Mouse (Mus musculus) lung, embryonic 15.5 days (tissue): ENCODE results near the gene 6030458C11Rik. TPM values are rescaled to one million over a fixed set of nuclear protein-coding genes. Genes with fewer than 3 reads are reported as not detected.
A peak's percentile ranks its signal among the peaks of the same experiment; 100 is the strongest.

ENCODE experiments used
- ATAC-seq: fragments of 200-750 bp; cut with Nextera tagmentation; 2 replicates; pipeline ENCODE4 v1.8.0; 2017; ENCODE audit warnings: moderate number of reproducible peaks, borderline replicate concordance; ENCODE audit not compliant: low FRiP score, low TSS enrichment; ENCODE audit errors: extremely low read depth
- H3K27ac ChIP-seq: fragments of 300-500 bp; sonication (generic); 2 replicates; pipeline ENCODE4 v1.5.1; 2015; ENCODE audit warnings: moderate library complexity, mild to moderate bottlenecking, inconsistent platforms
- H3K27me3 ChIP-seq: fragments of 300-500 bp; sonication (generic); 2 replicates; pipeline ENCODE4 v1.6.1; 2015; ENCODE audit warnings: inconsistent platforms
- H3K36me3 ChIP-seq: fragments of 300-500 bp; sonication (generic); 2 replicates; pipeline ENCODE4 v1.6.1; 2015; ENCODE audit warnings: inconsistent platforms
- H3K4me1 ChIP-seq: fragments of 300-500 bp; sonication (generic); 2 replicates; pipeline ENCODE4 v1.6.1; 2015; ENCODE audit warnings: inconsistent platforms
- H3K4me2 ChIP-seq: fragments of 300-500 bp; sonication (generic); 2 replicates; pipeline ENCODE4 v1.6.1; 2015; ENCODE audit warnings: inconsistent platforms, mild to moderate bottlenecking, moderate library complexity
- H3K4me3 ChIP-seq: fragments of 300-500 bp; sonication (generic); 2 replicates; pipeline ENCODE4 v1.5.1; 2015; ENCODE audit warnings: mild to moderate bottlenecking, inconsistent platforms
- H3K9ac ChIP-seq: fragments of 300-500 bp; sonication (generic); 2 replicates; pipeline ENCODE4 v1.6.1; 2015; ENCODE audit warnings: inconsistent platforms
- H3K9me3 ChIP-seq: fragments of 300-500 bp; sonication (generic); 2 replicates; pipeline ENCODE4 v1.6.1; 2016; ENCODE audit warnings: inconsistent platforms
- WGBS: fragments of 180-500 bp; shearing (Covaris S2); methylation state at CpG from one replicate; pipeline ENCODE4 v1.1.7; 2015; 5-methylcytosine and 5-hydroxymethylcytosine counted together
- polyA plus RNA-seq: library from polyadenylated mRNA; unstranded; fragments of >200 nt; fragmentation: Nextera tagmentation; extraction: Ambion mirVana; gene quantifications from 2 replicates; pipeline ENCODE4 v1.2.1, GENCODE M21; 2015

The 6030458C11Rik gene
- polyA plus RNA-seq, 1 experiment from 2014 or later: 34.8 TPM

DNA sequence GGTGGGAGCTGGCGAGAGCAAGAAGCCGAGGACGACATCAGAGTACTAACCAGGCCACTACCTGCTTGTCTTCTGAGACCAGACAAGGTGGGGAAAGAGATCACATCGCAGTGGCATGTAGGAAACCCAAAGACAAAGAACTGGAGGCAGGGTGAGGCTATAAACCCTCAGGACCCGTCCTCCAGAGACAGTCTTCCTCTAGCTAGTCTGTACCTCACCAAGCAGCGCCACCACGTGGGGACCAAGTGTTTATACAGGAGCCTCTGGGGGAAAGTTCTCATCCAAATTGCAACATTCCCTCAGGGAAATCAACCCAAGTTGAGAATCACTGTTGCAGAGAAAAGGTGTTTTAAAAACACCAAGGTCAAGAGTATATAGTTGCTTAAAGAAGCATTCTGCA, 18.4 kb upstream of the 6030458C11Rik start:
- no peak for ATAC-seq
- Histone ChIP-seq H3K4me3 (no peak overlapping the region), H3K27me3 (no peaks in the 10 kb centered on the region), H3K4me2 (no peak overlapping the region), H3K27ac (no peak overlapping the region), H3K9me3 (no peaks in the 10 kb centered on the region), H3K36me3 (peaks cover 69% of the 10 kb centered on the region), H3K9ac (no peak overlapping the region), H3K4me1 (no peaks in the 10 kb centered on the region)
- 81% methylated on average over 7 of the region's 7 CpGs for WGBS

GRCm38 (mm10) chr15:12840737-12841136, 16.3 kb upstream of the 6030458C11Rik start:
- Histone ChIP-seq H3K4me1 (no peaks in the 10 kb centered on the region), H3K9ac (no peak overlapping the region), H3K4me3 (no peak overlapping the region), H3K27me3 (no peaks in the 10 kb centered on the region), H3K36me3 (peaks cover 69% of the 10 kb centered on the region), H3K4me2 (no peak overlapping the region), H3K9me3 (no peaks in the 10 kb centered on the region), H3K27ac (no peak overlapping the region)
- 94% methylated on average over 11 of the region's 11 CpGs for WGBS
- ATAC-seq: no peak

GRCm38 (mm10) chr15:12834231-12834630, 9.8 kb upstream of the 6030458C11Rik start:
- Histone ChIP-seq H3K27me3 (no peaks in the 10 kb centered on the region), H3K36me3 (peaks cover 48% of the 10 kb centered on the region), H3K9me3 (no peaks in the 10 kb centered on the region), H3K27ac (no peak overlapping the region), H3K9ac (no peak overlapping the region), H3K4me2 (no peak overlapping the region), H3K4me1 (no peaks in the 10 kb centered on the region), H3K4me3 (no peak overlapping the region)
- ATAC-seq: no peak
- 93% methylated on average over 24 of the region's 24 CpGs for WGBS

- Histone ChIP-seq H3K27me3 (no peaks in the 10 kb centered on the region), H3K4me2 (no peak overlapping the region), H3K4me1 (no peaks in the 10 kb centered on the region), H3K9ac (no peak overlapping the region), H3K36me3 (peaks cover 51% of the 10 kb centered on the region), H3K9me3 (no peaks in the 10 kb centered on the region), H3K27ac (no peak overlapping the region), H3K4me3 (no peak overlapping the region)
- ATAC-seq: no peak
- WGBS: 97% methylated on average over 31 of the region's 31 CpGs
These were observed 8.9 kb upstream of the 6030458C11Rik start for GRCm38 (mm10) chr15:12833385-12833784.

- Histone ChIP-seq H3K36me3 (peaks cover 55% of the 10 kb centered on the region), H3K27ac (no peak overlapping the region)
- 95% methylated on average over 4 of the region's 4 CpGs for WGBS
These were observed 8.2 kb upstream of the 6030458C11Rik start for GRCm38 (mm10) chr15:12832599-12832998.

GRCm38 (mm10) chr15:12829878-12830277, 5.4 kb upstream of the 6030458C11Rik start:
- Histone ChIP-seq H3K27ac (no peak overlapping the region), H3K4me2 (no peak overlapping the region), H3K4me3 (no peak overlapping the region), H3K36me3 (peaks cover 44% of the 10 kb centered on the region), H3K27me3 (no peaks in the 10 kb centered on the region), H3K4me1 (peaks cover 11% of the 10 kb centered on the region), H3K9me3 (no peaks in the 10 kb centered on the region), H3K9ac (no peak overlapping the region)
- WGBS: 81% methylated on average over 3 of the region's 3 CpGs
- ATAC-seq: no peak

More at GRCm38 (mm10) chr15:12832599-12832998, 8.2 kb upstream of the 6030458C11Rik start:
- Histone ChIP-seq H3K9me3 (no peaks in the 10 kb centered on the region), H3K9ac (no peak overlapping the region), H3K4me3 (no peak overlapping the region), H3K27me3 (no peaks in the 10 kb centered on the region), H3K4me1 (no peaks in the 10 kb centered on the region), H3K4me2 (no peak overlapping the region)
- no peak for ATAC-seq

DNA sequence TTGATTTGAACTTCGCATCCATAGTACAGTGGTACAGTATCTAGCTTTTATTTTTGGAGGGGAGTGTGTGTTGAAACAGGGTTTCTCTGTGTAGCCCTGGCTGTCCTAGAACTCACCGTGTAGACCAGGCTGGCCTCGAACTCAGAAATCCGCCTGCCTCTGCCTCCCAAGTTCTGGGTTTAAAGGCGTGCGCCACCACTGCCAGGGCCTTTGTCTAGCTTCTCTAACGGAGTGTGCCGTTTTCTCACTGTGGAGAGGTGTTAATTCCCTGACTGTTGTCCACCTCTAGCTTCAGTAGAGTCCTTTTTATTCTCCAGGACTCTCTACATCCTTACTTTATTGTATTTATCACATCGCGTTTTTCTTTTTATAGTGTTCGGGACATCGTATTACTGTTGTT, 959 bp upstream of the 6030458C11Rik start:
- Histone ChIP-seq H3K9ac (peak overlapping the region; percentile 71), H3K4me1 (peaks cover 17% of the 10 kb centered on the region), H3K9me3 (no peaks in the 10 kb centered on the region), H3K36me3 (peaks cover 38% of the 10 kb centered on the region), H3K27me3 (no peaks in the 10 kb centered on the region), H3K4me2 (peak overlapping the region; percentile 71), H3K27ac (no peak overlapping the region), H3K4me3 (peak overlapping the region; percentile 78)
- no peak for ATAC-seq
- WGBS: 51% methylated on average over 12 of the region's 12 CpGs

DNA sequence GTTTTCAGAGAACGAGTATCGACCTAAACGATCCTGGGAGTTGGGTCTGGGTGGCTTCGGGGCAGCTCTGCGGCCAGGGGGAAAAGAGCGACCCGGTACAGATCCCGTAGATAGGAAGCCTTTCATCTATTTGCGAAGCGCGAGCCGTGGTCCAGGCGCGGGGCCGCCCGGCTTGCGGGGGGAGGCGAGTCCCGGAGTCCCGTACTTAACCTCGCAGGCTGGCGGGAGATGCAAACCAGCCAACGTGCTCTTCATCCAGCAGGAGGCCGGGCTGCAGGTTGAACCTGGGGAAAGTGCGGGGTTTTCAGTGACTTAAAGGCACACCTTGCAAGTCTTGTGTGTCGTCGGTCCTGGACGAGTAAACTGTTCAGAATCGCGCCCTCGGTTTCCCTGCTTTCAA, 516 bp upstream of the 6030458C11Rik start:
- no peaks in the 10 kb centered on the region for H3K9me3 ChIP-seq
- peaks cover 17% of the 10 kb centered on the region for H3K4me1 ChIP-seq
- H3K4me2 ChIP-seq: peak overlapping the region; percentile 71
- peak overlapping the region; percentile 71 for H3K9ac ChIP-seq
- peak; percentile 23 for ATAC-seq
- no peaks in the 10 kb centered on the region for H3K27me3 ChIP-seq
- H3K4me3 ChIP-seq: peak overlapping the region; percentile 78
- peak overlapping the region; percentile 37 for H3K27ac ChIP-seq
- WGBS: 1% methylated on average over 31 of the region's 31 CpGs
- peaks cover 40% of the 10 kb centered on the region for H3K36me3 ChIP-seq

- H3K27me3 ChIP-seq: no peaks in the 10 kb centered on the region
- H3K27ac ChIP-seq: no peak overlapping the region
- peak overlapping the region; percentile 89 for H3K9ac ChIP-seq
- peaks cover 44% of the 10 kb centered on the region for H3K36me3 ChIP-seq
- no peak for ATAC-seq
- H3K4me2 ChIP-seq: peak overlapping the region; percentile 71
- peaks cover 17% of the 10 kb centered on the region for H3K4me1 ChIP-seq
- 82% methylated on average over 2 of the region's 2 CpGs for WGBS
- peak overlapping the region; percentile 78 for H3K4me3 ChIP-seq
- H3K9me3 ChIP-seq: no peaks in the 10 kb centered on the region
These were observed 862 bp downstream of the 6030458C11Rik start for GRCm38 (mm10) chr15:12823455-12824119.

GRCm38 (mm10) chr15:12822416-12823395, 1.7 kb downstream of the 6030458C11Rik start:
- no peaks in the 10 kb centered on the region for H3K27me3 ChIP-seq
- WGBS: 84% methylated on average over 9 of the region's 9 CpGs
- no peak overlapping the region for H3K9ac ChIP-seq
- no peak for ATAC-seq
- no peaks in the 10 kb centered on the region for H3K9me3 ChIP-seq
- peaks cover 17% of the 10 kb centered on the region for H3K4me1 ChIP-seq
- peaks cover 44% of the 10 kb centered on the region for H3K36me3 ChIP-seq
- H3K27ac ChIP-seq: no peak overlapping the region
- H3K4me2 ChIP-seq: 0 out of 2 replicates have a peak overlapping the region, but pooled peaks have one; percentile 71
- no peak overlapping the region for H3K4me3 ChIP-seq

- Histone ChIP-seq H3K9ac (no peak overlapping the region), H3K9me3 (no peaks in the 10 kb centered on the region), H3K4me2 (no peak overlapping the region), H3K36me3 (peaks cover 81% of the 10 kb centered on the region), H3K27ac (no peak overlapping the region), H3K4me3 (no peak overlapping the region), H3K4me1 (no peaks in the 10 kb centered on the region), H3K27me3 (no peaks in the 10 kb centered on the region)
- WGBS: 85% methylated on average over 8 of the region's 8 CpGs
- ATAC-seq: no peak
These were observed 6.9 kb downstream of the 6030458C11Rik start for GRCm38 (mm10) chr15:12817592-12817991.

- H3K9me3 ChIP-seq: no peaks in the 10 kb centered on the region
- no peak overlapping the region for H3K27ac ChIP-seq
- no peaks in the 10 kb centered on the region for H3K4me1 ChIP-seq
- H3K4me2 ChIP-seq: no peak overlapping the region
- H3K36me3 ChIP-seq: peaks cover 79% of the 10 kb centered on the region
- H3K9ac ChIP-seq: no peak overlapping the region
- no peaks in the 10 kb centered on the region for H3K27me3 ChIP-seq
- H3K4me3 ChIP-seq: no peak overlapping the region
- ATAC-seq: no peak
- WGBS: 93% methylated on average over 11 of the region's 11 CpGs
These were observed 11.8 kb downstream of the 6030458C11Rik start for GRCm38 (mm10) chr15:12812646-12813045.
